Mouse (Mus musculus) B cell, adult 2 months (primary cell): ENCODE data around the gene Cldn7.
"Not testable (repeated sequence)": the region's sequence is repeated elsewhere in the genome, so short reads cannot be mapped to it uniquely, and the experiment has no call there.

ENCODE experiments used
- DNase-seq, 2 experiments: peaks; one replicate each; pipeline ENCODE4 v3.0.0; 2022

The Cldn7 gene

DNA sequence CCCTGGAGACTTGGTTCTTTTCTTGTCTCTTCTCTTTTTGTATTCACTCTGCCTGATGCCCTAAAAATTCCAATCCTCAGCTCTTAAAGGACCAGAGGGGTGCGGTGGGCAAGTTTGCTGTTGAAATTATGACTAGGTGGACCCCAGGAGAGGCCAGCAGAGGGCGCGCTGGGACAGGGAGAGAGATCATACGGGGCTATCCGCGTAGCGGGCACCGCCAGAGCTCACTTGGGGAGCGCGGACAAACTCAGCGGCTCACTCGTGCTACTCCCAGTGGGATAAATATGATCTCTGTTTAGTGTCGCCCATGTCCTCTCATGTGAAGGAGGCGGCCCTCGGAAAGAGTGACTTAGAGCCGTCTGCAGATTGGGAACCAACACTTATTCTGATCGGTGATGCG is 30.4 kb upstream of the Cldn7 start:
- DNase-seq: peak; percentile 94 to 95

DNA sequence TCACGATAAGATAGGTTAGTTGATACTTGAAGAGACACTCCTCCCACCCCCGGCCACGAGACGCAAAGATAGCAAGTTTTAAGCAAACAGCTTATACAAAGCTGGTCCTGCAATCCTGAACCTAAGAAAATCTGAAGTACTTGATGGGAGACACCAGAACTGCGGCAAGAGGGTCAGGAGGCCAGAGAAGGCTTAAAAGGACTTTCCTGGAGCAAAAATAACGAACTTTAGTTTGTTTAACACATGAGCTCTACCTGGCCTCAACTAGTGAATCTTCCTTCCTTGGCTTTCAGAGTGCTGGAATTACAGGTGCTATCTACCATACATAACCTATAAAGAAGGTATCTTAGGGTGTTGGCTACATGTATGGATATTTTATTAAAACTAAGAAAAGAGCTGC is 29.9 kb upstream of the Cldn7 start:
- no peak for DNase-seq

DNA sequence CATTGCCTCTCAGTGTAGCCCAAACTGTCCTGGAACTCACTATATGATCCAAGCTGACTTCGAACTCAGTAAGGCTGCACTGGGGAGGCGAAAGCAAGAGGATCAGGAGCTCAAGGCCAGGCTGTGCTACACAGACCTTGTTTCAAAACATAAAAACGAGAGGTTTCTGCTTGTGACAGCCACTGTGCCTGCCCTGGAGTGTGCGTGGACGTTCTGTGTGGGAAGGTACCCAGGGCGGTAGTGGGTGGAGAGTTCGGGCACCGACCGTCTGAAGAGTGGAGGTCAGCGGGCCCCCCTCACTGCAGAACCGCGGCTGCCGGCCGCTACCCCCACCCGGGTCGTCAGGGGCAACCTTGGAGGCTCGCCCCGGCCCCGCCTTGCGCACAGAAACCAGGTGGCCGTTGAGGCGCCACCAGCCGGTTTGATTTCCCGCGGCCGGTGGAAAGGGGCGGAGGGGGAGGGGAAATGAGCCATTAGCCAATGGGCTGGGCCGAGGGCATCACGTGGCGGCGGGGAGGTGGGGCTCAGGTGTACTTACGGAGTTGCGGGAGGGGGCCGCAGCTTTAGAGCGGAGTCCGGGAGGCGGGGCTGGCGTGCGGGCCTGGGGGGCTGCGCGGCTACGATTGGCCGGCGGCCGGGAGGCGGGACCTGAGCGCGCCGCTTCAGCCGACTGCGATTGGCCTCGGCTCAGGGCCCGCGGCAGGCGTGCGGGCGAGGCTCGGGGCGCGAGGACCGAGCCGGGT is 29.3 kb upstream of the Cldn7 start, which contains the start of gene Ybx2:
Gene Ybx2, plus strand, starts transcription at position 660 of the 743 bp plus-strand sequence.
- DNase-seq: peak; percentile 88 to 90

DNA sequence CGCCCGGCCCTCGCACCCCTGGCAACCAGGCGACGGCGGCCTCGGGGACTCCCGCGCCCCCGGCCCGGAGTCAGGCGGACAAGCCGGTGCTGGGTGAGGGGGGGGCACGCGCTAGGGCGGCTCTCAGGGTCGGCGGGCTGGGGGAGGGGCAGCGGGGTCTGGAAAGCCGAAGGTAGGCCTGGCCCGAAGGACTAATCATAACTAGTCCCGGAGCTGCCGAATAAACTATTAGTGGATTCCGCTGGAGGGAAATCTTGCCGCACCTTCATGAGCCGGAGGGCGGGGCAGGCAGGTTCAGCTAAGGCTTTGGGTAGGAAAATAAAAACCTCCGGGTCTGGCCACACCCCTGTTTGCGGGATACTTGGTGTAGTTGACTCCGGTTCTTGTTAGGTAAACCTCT is 28.4 kb upstream of the Cldn7 start:
- DNase-seq: peak in 1 of 2 experiments; percentile 27

DNA sequence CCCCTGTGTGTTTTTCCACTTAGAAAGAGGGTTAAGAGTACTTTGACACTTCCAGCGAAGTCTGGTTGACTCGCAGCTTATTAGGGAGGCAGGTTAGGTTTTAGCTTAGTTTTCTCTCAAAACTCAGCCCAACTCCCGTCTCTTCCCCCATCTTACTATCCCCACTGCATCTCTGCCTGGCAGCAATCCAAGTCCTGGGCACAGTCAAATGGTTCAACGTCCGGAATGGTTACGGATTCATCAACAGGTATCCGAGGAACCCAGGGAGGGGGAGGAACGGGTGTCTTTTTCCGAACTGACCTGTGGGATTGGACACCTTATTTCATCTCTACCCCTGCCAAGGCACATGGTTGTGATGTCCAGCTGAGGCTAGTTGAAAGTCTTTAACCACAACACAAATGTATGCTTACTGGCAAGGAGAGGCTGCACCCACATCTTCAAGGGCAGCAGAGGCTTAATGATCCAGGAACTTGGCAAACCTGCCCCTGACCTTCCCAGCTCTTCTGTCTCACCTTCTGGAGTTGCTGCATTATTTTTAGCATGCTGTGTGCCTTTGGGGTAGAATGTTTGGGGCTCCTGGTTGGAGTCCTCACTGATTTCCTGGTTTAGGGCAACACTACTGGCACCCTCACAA is 27.7 kb upstream of the Cldn7 start:
- no peak for DNase-seq

DNA sequence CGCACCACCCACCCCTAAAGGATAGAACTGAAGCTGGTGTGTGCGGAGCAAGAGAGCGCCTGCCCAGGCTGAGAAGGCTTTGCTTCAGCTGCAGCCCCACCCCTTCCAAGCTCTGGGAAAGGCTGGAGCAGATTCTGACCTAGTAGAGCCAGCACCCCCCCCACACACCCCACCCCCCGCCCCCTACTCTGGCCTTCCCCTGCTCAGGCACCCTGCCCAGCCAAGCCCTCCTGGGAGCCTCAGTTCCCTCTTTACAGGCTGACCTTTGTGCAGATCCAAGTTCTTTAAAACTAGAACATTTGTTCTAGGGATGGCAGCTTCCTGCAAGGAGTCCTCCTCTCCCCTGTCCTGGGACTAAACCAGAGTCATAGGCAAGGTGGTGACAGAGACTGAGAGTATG is 27.2 kb upstream of the Cldn7 start:
- DNase-seq: no peak

DNA sequence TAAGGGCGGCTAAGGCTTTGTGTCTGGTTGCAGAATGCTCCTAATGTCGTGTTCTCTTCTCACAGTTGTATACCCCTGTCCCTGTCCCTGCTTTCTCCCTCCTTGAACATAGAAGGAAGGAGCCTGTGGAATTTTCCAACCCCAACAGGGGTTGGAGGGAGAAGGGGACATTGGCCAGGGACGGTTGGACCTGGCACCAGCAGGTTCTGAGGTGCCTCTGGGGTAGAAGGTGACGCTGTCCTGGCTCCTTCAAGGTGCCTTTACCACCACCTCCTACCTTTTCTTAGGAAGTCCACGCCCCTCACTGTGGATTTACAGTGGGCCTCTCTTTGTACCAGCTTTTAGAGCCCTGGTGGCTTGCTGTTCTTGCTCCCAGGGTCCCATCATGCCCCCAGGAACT is 26.7 kb upstream of the Cldn7 start:
- DNase-seq: no peak

DNA sequence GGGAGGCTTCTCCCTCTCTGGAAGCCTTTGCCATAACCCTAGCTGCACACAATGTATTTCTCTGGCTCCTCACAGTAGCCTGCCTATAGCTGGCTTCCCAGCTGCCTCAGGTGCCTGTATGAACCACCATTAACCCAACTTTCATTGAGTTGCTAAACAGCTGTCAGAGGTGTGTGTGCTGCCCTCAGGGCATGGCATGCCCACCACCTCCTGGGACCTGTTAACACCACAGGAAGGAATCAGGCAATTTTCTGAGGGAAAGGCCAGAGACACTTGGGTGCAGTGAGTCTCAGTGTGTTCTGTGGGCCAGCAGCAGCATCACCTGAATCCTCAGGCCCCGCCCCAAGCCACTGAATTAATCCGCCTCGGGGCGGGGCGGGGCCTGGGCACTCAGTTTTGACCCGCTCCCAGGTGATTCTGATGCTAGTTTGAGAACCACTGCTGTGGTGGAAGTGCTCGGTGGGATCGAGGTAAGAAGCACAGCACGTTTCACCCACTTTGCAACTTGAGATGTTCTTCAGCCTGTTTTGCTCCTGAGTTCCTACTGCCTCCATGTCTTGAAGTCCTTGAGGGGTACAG is 26.1 kb upstream of the Cldn7 start:
- DNase-seq: no peak

DNA sequence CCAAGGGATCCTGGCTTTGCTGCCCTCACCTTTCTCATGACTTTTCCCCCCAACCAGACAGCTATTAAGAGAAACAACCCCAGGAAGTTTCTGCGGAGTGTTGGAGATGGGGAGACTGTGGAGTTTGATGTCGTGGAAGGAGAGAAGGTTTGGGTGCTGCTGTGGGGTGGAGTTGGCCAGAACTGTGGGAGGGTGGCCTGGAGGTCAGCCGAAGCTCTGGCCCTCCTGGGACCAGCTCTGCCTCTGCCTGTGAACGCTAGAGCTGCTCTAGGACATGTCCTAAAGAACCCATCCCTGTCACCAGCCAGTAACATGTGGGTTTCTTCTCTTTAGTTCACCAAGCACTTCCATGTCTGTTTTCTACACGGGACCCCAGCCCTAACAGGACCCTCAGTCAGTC is 25.4 kb upstream of the Cldn7 start:
- DNase-seq: no peak

DNA sequence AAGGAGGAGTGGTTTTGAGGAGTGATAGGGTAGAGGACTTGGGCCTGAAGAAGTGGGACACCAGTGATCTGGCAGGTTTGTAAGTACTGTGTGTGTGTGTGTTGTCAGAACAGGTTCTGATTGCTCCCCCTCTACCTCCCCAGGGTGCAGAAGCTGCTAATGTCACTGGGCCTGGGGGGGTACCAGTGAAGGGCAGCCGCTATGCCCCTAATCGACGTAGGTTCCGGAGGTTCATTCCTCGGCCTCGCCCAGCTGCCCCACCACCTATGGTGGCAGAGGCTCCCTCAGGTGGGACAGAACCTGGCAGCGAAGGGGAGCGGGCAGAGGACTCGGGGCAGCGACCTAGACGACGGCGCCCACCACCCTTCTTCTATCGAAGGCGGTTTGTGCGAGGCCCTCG is 24.8 kb upstream of the Cldn7 start:
- no peak for DNase-seq

DNA sequence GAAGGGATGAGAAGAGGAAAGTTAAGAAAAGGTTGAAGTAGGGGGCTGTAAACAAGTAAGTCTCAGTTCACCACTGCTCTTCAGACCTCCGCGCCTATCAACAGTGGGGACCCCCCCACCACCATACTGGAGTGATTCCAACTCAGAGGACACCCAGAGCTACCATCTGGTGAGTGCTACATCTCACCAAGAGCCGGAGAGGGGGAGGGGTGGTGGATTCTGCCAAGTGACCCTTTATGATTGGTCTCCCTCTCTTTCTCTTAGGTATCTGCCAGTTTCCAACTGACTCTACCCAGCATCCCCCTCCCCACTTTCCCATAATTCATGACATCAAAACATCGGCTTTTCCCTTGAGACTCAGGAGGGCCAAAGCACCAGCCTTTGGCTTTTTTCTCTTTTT is 23.6 kb upstream of the Cldn7 start:
- no peak for DNase-seq

DNA sequence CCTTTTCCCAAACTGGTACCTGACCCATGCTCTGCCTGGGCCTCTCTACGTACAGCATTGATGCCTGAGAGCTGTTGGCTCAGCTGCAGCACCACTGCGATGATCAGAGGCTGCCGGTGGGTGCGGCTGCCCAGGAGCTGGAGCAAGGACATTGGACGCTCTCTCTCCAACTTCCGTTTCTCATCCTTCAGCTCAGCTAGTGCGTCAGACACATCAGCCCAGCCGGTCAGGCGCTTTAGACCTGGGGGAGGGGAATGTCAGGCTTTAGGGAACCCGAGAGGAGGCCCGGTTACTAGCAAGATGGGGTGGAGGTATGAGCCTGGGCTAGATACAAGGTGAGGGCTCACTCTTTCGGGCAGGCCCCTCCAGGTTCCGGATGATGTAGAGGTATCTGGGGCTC is 19.4 kb upstream of the Cldn7 start:
- DNase-seq: no peak

DNA sequence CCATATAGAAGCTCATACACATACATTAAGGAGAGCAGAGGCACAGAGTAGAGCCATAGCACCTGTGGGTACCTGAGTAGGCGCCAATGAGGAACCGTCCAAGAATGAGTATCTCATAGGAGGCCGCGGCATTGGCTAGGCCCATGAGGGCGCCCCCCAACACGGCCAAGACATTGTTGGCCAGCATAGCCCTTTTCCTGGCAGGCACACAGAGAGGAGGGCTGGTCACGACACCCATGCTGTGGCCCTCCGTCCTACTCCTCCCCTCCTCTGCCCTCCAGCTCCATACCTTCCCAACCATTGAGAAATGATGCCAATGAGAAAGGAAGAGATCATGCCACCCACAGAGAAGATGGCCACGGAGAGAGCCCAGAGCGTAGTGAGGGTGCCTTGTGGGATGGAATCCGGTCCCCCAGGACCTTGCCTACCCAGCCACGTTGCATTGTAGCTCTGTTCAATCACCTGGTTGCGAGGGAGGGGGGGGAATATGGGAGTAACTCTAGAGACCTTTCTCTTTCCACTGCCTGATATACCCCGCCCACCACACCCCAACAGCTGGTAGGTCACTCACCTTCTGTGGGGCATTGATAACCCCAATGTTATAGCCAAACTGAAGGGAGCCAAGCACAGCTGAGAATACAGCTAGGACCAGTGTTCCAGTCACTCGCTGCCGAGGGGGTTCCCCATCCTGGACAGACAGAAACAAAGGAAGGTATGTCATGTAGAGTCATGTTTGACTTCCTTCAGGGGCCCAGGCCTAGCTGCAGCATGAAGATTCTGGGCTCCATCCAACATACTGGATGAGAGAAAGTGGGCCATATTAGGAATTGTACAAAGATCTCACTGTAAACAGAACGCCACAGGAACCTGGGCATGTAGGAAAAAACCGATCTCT is 18.3 kb upstream of the Cldn7 start:
- DNase-seq: no peak

DNA sequence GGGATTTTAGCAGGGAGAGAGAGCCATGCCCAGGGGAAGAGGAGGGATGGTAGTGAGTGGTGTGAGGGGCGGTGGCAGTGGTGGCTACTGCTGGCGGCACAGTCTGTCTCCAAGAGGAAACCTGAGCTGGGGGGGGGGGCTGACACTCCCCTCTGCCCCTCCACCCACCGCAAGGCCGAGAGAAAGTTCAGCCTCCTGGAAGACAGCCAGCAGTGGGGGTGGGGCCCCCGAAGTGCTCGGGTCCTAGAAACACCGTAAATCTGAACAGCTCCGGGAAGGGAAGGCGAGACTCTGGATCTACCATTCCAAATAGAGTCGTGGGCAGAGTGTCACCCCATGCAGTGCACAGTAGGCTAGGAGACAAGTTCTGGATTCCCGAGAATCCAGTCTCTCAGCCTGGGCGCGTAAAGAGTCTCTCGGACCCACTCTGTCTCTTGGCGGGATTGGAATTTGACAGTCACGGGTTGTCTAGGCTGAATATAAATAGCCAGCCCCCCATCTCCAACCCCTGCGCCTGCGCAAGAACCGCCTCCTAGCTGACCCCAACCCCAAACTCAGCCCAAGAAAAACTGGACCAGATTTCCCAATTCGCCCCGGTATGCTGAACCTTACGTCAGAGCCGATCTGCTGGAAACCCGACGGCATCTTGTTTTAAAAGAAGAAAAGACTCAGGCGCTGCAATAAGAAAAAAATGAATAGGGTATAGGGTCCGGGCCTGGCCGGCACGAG is 17.1 kb upstream of the Cldn7 start:
- no peak for DNase-seq

DNA sequence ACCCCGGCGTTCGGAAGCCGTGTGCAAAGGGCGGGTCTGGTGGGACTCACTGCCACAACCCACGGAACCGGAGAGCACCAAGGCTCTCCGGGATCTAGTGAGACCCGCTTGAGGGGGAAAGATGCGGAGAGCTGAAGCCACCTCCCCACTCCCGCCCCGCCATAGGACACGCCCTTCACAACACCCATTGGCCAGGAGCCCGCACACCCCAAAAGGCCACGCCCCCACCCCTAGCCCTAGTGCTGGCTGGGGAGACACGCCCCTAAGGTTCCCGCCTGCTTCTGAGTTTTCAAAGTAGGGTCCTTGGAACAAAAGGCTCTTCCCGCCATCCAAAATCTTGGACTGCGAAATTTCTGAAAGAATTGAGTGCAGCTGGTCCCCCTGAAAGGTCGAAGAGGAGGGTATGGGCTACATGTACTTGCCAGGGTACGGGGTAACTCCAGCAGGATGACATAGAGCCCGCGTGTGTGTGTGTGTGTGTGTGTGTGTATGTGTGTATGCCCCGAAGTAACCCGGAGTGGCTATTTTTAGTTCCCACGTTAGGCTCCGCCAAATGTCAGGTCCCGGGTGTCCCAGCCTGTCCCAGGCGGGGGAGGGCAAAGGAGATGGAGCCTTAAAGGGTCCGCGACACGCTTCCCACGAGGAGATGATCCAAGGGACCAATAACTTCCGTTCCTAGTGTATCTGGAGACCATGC is 16.4 kb upstream of the Cldn7 start, which contains the start of gene Slc2a4:
Gene Slc2a4, minus strand, starts transcription at position 123 of the 697 bp plus-strand sequence.
- DNase-seq: peak; percentile 87 to 90

DNA sequence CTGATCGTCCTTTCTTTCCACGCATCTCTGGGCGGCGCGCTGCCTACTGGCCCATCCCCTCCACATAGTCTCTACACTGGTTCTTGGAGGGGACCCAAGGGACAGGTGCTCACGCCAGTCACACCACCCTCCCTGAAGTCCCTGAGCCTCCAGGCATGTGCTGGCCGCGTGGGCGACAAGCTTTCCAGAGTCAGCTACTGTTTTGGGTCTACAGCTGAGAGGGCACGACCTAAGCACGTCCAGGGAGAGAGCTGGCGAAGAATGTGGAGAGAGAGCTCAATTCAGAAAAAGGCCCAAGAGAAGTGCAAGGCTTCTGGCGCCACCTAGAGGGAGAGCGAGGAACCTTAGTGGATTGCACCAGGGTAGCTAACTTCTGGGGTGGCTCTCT is 15.8 kb upstream of the Cldn7 start:
- DNase-seq: peak; percentile 92 to 93

DNA sequence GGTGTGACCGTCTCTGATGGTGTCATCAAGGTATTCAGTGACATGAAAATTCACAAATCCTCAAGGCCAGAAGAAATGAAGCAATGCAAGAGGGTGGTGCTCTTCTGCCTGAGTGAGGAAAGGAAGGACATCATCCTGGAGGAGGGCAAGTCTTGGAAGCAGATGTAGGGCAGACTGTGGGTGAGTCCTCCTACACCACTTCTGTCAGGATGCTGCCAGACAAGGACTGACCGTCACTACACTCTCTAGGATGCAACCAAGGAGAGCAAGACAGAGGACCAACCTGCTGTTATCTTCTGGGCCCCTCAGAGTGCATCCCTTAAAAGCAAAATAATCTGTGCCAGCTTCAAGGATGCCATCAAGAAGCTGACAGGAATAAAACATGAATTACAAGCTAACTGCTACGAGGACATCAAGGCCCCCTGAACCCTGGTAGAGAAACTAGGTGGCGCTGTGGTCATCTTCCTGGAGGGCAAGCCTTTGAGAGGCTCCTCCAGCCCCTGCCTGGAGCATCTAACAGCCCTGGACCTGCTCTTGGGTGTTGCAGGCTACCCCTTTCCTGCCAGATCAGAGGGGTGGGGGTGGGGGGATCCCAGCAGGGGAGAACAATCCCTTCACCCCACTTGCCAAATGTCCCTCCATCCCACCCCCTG is 13.6 kb upstream of the Cldn7 start:
- DNase-seq: peak; percentile 42 to 44

DNA sequence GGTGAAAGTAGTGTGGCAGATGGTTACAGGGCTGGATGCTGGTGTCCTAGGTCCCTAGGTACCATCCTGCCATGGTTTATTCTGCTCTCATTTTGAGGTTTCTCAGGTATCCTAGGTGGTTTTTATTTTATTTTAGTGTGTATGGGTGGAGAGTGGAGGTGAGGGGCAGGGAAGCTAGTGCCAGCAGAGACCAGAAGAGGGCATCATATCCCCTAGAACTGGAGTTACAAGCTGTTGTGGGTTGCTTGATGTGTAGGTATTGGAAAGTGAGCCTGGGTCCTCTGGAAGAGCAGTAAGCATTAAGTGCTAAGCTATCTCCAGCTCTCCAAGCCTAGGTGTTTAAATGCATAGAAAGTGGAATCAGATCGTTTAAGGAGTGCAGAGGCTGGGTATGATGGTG is 12.3 kb upstream of the Cldn7 start:
- no peak for DNase-seq

DNA sequence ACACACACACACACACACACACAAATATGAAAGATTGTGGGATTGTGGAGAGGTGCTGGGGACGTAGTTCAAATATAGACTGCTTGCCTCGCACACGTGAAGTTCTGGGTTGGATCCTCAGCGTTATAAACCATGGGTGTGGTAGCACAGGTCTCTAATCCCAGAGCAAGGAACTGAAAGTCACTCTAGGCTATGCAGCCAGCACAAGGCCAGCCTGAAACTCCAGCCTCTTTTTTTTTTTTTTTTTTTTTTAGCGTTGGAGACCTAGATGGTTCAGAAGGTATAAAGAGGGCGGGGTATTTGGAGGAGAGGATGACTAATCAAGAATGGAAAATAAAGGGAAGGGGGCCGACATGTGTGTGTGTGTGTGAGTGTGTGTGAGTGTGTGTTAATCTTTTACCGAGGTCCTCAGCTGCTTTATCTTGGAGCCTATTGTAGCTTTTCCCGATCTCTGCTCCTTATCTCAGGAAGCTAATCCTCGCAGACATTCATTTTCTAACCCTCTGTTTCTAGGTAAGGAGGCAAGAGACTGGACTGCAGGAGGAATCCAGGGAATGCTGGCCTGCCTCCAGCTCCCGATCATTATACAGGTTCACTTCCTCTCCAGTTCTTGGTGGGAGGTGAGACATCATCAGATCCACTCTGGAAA is 11.2 kb upstream of the Cldn7 start:
- DNase-seq: no peak

DNA sequence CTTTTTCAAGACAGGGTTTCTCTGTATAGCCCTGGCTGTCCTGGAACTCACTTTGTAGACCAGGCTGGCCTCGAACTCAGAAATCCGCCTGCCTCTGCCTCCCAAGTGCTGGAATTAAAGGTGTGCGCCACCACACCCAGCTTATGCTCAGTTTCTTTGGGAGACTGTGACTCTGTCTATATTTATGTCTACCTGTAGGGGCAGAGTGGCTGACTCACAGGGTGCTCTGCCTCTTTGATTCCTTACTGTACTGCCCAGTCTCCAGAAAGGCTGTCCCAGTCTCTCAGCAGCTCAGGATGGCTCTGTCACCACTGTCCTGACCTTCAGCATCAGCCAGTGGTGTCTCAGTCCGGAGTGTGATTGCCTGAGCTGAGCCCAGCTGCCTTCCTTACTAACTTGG is 9.0 kb upstream of the Cldn7 start:
- not testable (repeated sequence) for DNase-seq

DNA sequence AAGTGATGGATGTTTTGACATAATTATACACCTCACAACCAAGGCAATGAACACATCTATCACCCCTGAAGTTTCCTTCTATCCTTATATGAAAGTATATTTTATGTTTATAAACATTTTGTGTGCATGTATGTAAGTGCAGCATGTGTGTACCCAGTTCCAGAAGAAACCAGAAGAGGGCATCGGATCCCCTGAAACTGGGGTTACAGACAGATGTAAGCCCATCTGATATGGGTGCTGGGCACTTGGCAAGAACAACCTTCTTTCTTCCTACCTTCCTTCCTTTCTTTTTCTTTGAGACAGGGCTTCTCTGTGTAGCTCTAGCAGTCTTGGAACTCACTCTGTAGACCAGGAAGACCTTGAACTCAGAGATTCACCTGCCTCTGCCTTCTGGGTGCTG is 8.4 kb upstream of the Cldn7 start:
- peak in 1 of 2 experiments; percentile 26 for DNase-seq
